Mouse (Mus musculus): ENCODE results near the gene Cdh3. TPM values are rescaled to one million over a fixed set of nuclear protein-coding genes. Genes with fewer than 3 reads are reported as not detected.

Gene Cdh3
- under 1 TPM; 0.35 to 0.81 (median 0.55) TPM for total RNA-seq (2022)

- no peak for DNase-seq
Measured at GRCm38 (mm10) chr8:106510365-106510975, at the start of gene Cdh3. Gene Cdh3, plus strand, starts transcription at chr8:106510891.

DNA sequence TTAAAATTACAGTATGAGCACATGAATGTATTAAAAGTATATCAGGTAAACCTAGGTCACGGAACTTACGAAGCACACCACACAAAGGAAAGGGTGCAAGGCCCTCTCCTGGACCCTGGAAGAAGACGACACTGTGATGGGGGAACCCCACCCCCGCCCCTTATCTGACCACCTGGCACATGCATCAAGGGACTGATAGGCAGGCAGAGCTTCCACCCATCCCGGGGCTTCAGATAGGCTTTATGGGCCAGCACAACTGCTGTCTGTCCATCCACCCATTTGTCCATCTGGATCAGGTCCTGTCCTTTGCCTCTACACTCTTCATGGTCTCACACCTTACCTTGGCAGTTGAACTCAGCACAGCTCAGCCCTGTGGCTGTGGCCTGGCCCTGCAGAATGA, 48.6 kb upstream of the Cdh3 start:
- DNase-seq, result no peak

DNA sequence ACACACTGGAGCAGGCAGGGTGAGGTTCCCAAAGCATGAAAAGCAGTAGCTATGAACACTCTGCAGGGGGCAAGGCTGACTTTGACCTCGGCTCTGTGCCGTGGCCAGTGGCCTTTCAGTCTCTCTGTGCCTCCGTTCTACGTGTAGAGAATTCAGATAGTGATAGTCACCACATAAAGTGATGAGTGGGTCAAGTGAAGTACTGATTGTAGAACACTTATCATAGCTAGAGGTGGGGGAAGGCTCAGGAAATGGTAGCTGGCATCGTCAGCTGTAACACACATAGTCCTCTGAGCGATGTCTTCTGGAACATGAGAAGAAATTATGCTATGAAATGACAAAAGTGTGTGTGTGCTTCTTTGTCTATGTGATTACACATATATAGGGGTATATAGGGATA, 46.9 kb upstream of the Cdh3 start:
- DNase-seq, result no peak

- no peak for DNase-seq
Measured at GRCm38 (mm10) chr8:106469485-106469884, 41.2 kb upstream of the Cdh3 start.

GRCm38 (mm10) chr8:106474001-106474400, 36.7 kb upstream of the Cdh3 start:
- DNase-seq, result no peak

DNA sequence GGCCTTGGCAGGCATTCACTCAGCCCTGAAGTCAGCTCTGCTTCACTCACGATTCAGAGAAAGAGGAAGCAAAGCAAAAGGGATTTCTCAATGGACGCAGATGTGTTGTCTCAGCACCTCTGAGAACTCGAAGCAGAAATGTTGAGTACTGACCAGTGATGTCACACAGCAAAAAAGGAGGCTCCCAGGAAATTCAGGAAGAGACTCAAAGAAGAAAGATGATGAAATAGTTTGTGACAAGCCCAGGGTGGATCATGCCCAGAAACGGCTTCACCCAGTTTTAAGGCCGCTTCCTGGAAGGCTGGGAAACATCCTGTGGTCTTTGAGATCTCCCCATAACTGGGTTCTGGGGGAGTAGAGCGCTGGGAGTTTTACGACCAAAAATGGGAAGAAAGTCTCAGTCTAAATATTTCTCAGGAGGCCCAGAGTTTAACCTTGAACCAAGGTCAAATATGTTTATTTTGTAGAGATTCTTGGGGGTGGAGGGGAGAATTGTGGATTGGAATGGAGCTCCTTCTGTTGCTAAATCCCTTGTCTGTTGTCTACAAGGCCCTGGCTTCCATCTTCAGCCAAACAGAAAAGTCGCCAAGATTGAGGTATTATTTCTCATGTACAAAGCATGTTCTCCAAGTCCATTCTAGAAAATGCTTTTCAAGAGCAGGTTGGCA, 10.5 kb upstream of the Cdh3 start, which contains the start of gene 6030452D12Rik:
6030452D12Rik (plus strand) TSS at position 505 of the 668 bp plus-strand sequence.
- DNase-seq, result no peak

DNA sequence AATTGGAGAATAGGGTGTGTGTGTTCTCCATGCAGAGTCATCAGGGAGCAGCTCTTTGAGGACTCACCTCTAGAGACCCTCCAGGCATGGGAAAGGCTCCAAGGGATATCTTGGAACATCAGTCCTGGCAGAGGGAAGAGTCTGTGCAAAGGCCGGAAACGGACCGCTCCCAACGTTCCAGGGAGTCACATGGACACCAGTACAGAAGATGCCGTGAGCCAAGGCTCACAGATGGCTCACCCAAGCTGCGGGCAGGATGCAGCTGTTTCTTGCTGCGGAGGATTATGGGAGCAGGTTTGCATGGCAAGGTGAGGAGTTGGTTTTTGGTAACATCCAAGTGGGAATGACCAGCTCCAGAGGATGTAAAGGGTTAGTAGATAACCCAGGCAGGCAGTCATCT, 6.5 kb upstream of the Cdh3 start:
- DNase-seq, result no peak

GRCm38 (mm10) chr8:106505328-106505965, 5.2 kb upstream of the Cdh3 start:
- no peak for DNase-seq

DNA sequence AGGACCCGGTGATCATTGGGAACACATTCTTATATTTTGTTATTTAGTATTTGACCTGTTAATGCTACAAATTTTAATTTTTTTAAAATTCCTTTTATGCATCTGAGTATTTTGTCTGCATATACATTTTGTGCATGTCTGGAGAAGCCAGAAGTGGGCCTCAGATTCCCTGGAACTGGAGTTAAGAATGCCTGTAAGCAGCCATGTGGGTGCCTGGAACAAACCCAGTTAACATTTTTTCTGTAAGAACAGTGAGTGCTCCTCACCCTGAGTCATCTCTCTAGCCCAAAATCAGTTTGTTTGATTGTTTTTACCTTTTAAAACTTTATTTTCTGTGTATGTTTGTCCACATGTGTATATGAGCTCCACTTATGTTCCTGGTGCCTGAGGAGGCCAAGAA, 4.6 kb upstream of the Cdh3 start:
- DNase-seq, result no peak

DNA sequence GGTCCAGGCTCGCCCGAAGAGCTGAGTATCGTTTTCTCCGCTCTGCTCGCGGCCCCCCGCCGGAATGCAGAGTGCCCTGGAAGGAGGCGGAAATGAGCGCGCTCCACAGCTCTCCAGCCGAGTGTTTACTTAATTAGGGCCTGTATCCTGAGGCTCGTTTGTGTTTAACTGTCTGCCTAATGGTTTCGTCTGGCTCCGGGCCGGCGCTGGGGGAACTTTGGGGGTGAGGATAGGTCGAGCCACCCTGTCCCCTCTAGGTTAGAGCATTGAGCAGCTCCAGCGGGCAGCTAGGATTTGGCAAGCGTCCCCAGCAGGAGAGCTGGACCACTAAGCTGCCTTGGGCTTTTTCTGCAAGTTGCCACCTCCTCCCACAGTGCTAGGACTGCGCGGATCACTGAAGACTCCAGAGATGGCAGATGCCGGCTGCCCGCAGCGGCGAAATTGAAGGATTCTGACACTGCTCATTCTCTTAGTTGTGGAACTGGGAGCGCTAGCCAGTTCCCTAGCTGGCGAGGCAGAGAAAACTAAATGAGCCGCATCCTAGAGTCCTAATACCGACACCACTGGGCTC, 2.8 kb upstream of the Cdh3 start:
- no peak for DNase-seq

DNA sequence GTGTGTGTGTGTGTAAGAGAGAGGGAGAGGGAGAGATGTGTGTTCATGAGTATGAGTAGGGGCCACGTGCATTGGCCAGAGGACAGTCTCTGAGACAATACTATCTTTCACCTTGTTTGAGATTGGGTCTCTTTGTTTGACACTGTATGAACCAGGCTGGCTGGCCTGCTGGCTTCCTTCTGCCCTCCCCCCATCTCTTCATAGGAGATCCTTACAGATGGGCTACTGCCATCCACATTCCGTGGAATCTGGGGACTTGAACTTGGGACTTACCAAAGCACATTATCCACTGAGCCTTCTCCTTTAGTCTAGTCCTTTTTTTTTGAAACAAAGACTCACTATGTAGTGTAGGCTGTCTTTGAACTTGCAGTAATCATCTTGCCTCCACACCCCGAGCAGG, 2.2 kb upstream of the Cdh3 start:
- DNase-seq, result no peak

DNA sequence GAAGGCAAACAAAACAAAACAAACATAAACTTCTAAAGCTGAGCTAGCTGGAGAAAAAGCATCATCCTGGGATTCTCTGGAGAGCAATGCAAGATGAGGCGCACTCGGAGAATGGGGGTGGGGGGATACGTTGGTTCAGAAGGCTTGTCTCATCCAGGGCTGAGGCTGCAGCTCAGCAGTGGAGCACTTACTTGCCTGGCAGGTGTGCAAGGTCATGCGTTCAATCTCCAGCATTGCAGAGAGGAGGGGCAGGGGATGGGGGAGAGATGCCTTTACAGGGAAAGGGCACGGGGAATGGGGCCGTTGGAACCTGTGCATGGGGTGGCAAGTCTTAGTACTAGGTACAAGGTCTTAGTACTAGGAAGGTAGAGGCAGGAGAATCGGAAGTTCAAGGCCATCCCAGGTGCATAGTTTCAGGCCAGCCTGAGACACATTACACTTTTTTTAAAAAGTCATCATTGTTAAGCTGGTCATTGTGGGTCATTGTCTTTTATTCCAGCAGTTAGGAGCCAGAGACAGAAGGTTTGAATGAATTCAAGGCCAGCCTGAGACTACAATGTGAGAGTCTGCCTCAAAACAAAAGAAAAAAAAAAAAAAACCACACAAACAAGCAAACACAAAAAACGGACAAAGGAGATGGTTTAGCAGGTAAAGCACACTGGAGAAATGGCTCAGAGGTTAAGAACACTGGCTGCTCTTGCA, 1.5 kb upstream of the Cdh3 start:
- DNase-seq, result no peak

DNA sequence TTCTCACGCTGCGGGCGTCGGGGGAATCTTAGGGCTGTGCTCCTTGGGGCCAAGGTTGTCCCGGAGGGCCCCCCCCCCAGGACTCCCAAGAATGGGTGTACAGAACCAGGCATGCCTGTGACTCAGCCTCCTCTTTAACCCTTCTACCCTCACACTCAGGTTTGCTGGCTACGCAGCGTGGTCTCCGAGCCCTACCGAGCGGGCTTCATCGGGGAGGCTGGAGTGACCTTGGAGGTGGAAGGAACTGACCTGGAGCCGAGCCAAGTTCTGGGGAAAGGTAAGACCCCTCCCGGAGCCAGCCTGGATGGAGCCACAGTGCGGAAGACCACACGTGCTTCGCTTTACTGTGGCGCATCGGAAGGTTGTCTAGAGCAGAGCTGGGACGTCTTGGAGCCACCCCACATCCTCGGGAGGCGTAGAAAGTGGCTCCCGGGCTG, 392 bp downstream of the Cdh3 start:
- no peak for DNase-seq

DNA sequence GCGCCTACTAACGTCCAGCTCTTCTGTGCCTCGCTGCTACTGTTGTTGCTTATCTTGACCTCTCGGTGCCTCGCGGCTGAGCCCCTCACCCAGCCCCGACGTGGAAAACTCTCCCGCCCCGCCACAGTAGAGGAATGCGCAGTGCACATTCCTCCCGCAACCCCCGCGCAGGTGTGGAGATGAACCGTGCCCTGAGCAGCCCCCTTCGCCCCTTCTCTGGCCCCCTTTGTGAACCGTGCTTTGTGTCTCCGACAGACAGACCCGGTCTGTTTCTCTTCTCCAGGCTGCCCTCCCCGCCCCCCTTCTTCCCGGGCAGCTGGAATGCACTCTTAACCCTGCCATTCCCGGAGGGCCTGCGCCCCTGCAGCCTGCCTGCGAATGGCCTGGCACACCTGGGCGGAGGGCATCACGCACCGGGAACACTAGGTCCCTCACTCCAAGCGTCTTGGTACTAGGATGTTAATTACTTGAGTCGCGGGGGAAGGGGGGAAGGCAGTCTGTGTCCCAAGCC, 895 bp downstream of the Cdh3 start:
- DNase-seq, result no peak

GRCm38 (mm10) chr8:106512475-106513150, 1.9 kb downstream of the Cdh3 start:
- no peak for DNase-seq

DNA sequence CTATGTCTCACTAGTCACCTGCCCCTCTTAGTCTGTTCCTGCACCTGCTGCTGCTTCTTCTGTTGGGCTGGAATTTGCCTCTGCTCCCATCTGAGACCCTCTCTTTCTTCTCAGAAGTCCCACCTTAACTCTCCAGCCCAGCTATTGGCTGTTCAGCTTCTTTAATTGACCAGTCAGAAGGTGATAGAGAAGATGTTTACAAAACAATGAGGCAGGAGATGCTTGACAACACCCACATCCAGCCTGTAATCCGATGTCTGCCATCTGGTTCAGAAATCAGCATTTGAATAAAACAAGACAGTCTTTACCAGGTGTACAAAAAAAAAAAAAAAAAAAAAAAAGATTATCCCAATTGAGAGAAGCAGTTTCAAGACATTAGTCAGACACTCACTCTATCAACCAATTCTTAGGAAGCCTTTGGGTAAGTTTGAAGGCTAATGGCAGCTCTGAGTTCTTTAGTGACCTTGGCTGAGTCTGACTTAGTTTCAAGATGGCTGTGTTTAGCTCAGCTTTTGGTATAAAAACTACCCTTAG, 5.3 kb downstream of the Cdh3 start:
- no peak for DNase-seq

DNA sequence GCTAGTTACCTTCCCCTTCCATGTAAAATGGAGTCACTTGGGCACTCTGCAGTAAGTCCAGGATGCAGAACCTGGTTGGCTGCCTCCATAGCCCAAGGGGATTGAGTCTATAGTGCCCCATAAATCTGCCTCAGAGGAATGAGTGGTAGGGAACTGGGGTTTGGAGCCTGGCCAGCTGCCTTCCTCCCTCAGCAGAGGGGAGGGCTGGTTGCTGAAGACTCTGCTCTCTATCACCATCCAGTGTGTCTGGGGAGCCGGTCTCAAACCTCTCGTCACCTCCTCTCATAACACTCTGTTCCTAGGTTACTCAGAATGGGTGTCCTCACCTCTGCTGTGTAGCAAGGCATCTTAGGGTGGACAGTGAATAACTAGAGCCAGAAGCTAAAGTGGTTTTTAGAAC, 5.9 kb downstream of the Cdh3 start:
- no peak for DNase-seq

DNA sequence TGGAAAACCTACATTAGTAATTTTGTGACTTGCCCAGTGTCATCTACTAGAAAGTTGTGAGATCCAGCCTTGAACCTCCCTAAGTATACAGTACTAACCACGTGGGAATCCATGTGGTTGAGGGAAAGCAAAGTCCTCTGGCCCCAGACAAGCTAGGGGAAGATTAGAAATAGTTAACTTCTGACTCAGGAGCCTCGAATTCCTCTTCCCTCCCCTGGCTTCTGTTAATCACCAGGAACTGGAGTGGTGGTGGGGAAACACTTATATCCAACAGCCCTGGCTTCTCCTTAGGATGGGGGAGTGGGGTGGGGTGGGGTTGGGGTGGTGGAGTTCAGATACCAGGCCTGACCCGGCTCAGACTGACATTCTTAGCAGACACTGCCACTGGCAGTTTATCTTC, 8.1 kb downstream of the Cdh3 start:
- DNase-seq, result no peak

GRCm38 (mm10) chr8:106520578-106520977, 9.9 kb downstream of the Cdh3 start:
- DNase-seq, result no peak

DNA sequence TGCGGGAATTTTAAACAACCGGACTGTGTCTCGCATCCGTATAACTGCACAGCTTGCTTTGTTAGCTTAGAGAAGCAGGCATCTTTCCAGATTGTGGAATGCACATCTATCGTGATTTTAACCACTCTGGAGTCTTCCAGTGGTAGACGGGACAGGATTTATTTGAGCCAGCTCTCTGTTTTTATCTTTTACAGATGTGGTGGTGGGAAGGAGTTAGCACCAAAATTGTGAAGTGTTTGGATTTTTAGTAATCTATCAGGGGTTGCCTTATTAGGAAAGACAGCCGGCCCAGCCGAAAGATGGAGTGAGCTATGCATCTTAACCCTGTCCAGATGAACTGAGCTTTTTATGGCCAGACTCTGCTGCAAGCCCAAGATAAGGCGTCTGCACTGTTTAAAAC, 11.2 kb downstream of the Cdh3 start:
- no peak for DNase-seq

DNA sequence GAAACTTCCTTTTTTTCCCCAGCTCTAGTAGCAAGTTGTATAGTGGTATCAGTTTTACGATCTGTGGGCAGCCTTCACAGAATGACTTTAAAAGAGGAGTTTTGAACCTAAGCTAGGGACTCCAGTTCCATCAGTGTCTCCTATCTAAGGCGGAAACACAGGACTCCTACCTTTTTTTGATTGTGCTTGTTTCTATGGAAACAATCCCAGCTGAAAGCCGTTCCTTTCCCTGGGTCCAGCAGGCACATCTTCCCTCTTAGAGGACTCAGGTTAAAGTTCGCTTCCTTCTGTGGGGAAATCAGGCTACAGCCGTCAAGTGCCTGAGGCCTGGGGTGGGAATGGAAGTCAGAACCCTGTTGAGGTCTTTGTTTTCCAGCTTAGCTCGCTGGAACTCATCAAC, 16.0 kb downstream of the Cdh3 start:
- DNase-seq, result no peak

All from adrenal gland, adult 8-10 months (tissue).